Mouse (Mus musculus) heart, embryonic 16.5 days (tissue): Measurements from ENCODE around the gene Camta1. TPM values are rescaled to one million over a fixed set of nuclear protein-coding genes. Genes with fewer than 3 reads are reported as not detected.

Experiments used
- ATAC-seq: fragments of 200-750 bp; cut with Nextera tagmentation; replicated peaks from 2 replicates; pipeline ENCODE4 v1.8.0; 2017; ENCODE audit warnings: moderate number of reproducible peaks; ENCODE audit not compliant: insufficient read depth, low FRiP score; ENCODE audit errors: extremely low read depth
- H3K27ac ChIP-seq: fragments of 300-500 bp; sonication (generic); 2 replicates; pipeline ENCODE4 v1.5.1; 2014; ENCODE audit warnings: mild to moderate bottlenecking, low read length, control low read depth, moderate library complexity
- H3K27me3 ChIP-seq: fragments of 300-500 bp; sonication (generic); 2 replicates; pipeline ENCODE4 v1.6.1; 2014; ENCODE audit warnings: low read length, mixed read lengths; ENCODE audit not compliant: control insufficient read depth, insufficient read depth
- H3K36me3 ChIP-seq: fragments of 300-500 bp; sonication (generic); 2 replicates; pipeline ENCODE4 v1.6.1; 2014; ENCODE audit not compliant: control insufficient read depth, insufficient read depth
- H3K4me1 ChIP-seq: fragments of 300-500 bp; sonication (generic); 2 replicates; pipeline ENCODE4 v1.6.1; 2014; ENCODE audit warnings: low read length, mixed read lengths; ENCODE audit not compliant: control insufficient read depth, insufficient read depth
- H3K4me2 ChIP-seq: fragments of 300-500 bp; sonication (generic); 2 replicates; pipeline ENCODE4 v1.6.1; 2014; ENCODE audit warnings: low read depth, mild to moderate bottlenecking, control low read depth, low read length
- H3K4me3 ChIP-seq: fragments of 300-500 bp; sonication (generic); 2 replicates; pipeline ENCODE4 v1.5.1; 2014; ENCODE audit warnings: mild to moderate bottlenecking, control low read depth, low read length
- H3K9ac ChIP-seq: fragments of 300-500 bp; sonication (generic); 2 replicates; pipeline ENCODE4 v1.6.1; 2014; ENCODE audit warnings: low read length, control low read depth
- H3K9me3 ChIP-seq: fragments of 300-500 bp; sonication (generic); replicated peaks from 2 replicates; pipeline ENCODE4 v1.6.1; 2016; ENCODE audit warnings: low read length; ENCODE audit not compliant: control insufficient read depth
- WGBS: fragments of 180-500 bp; shearing (Covaris S2); extraction: QIAGEN DNeasy Blood & Tissue Kit; methylation state at CpG from one replicate; pipeline ENCODE4 v1.1.7; 2014; 5-methylcytosine and 5-hydroxymethylcytosine counted together
- polyA plus RNA-seq: library from polyadenylated mRNA; unstranded; fragments of >200 nt; fragmentation: Nextera tagmentation; extraction: Ambion mirVana; gene quantifications from 2 replicates; pipeline ENCODE4 v1.2.1, GENCODE M21; 2015

Camta1 gene
- polyA plus RNA-seq, 1 experiment from 2014 or later: 141 TPM

DNA sequence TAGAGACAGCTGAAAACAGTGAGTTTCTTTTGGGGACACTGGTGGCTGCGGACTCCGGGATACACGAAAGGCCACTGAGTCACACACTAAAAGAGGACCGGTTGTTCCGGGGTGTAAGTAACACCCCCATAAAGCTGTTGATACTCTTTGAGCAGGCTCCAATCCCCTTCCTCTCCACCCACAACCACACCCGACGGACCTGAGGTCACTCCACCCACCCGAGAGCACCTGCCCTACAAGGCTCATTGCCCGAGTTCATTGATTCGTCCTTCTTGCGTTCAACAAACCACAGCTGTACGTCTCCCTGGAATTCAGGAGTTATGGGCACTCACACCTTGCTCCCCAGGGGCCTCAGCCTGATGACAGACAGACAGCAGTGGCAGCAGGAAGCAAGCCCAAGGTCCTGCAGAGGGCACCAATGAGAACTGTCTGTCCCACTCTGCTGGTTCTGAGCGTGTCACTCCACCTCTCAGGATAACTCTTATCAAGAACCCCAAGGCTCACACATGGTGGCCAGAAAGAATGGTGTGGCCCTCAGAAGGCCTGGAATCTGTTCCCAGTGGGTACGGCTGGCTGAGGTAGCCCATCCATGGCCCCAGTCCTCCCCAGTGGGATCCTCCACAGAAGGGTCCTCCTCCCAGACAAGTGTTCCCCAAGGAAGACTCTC is 158.5 kb downstream of the Camta1 start:
- Histone ChIP-seq H3K4me1 (peaks cover 4% of the 10 kb centered on the region; the same call in 1 of the 2 replicates), H3K27me3 (no peaks in the 10 kb centered on the region), H3K36me3 (no peaks in the 10 kb centered on the region), H3K9me3 (no peaks in the 10 kb centered on the region), H3K4me2 (no peak overlapping the region), H3K9ac (no peak overlapping the region), H3K27ac (no peak overlapping the region), H3K4me3 (no peak overlapping the region)
- ATAC-seq: no peak
- 69% methylated on average over 14 of the region's 14 CpGs for WGBS

DNA sequence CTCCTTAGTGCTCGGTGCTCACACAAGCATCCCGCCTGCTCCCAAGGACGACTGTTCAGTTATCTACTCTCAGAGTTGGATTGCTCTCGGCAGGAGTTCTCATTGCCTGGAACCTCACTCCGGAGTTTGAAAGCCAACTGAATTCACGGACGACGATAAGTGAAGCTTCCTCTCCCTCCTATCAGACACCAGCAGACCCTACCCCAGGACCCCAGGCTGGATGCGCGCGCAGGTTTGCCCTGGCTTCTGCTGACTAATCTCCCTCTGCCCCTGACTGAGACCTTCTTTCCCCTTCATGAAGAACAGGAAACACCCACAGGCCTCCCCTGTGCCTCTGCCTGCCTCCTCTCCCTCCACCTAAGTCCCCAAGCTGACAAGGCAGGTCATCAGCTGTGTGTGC is 159.2 kb downstream of the Camta1 start:
- H3K27me3 ChIP-seq: no peaks in the 10 kb centered on the region

GRCm38 (mm10) chr4:151695984-151696383 is 165.7 kb downstream of the Camta1 start:
- Histone ChIP-seq H3K4me1 (no peaks in the 10 kb centered on the region), H3K4me2 (no peak overlapping the region), H3K9ac (no peak overlapping the region), H3K27me3 (no peaks in the 10 kb centered on the region), H3K4me3 (no peak overlapping the region), H3K9me3 (no peaks in the 10 kb centered on the region), H3K27ac (no peak overlapping the region), H3K36me3 (no peaks in the 10 kb centered on the region)
- 76% methylated on average over 11 of the region's 11 CpGs for WGBS
- no peak for ATAC-seq

More for the DNA sequence above, 159.2 kb downstream of the Camta1 start:
- Histone ChIP-seq H3K9me3 (no peaks in the 10 kb centered on the region), H3K27ac (no peak overlapping the region), H3K9ac (no peak overlapping the region), H3K4me2 (no peak overlapping the region), H3K4me3 (no peak overlapping the region), H3K36me3 (no peaks in the 10 kb centered on the region), H3K4me1 (peaks cover 4% of the 10 kb centered on the region; the same call in 1 of the 2 replicates)
- ATAC-seq: no peak
- WGBS: 69% methylated on average over 11 of the region's 11 CpGs

DNA sequence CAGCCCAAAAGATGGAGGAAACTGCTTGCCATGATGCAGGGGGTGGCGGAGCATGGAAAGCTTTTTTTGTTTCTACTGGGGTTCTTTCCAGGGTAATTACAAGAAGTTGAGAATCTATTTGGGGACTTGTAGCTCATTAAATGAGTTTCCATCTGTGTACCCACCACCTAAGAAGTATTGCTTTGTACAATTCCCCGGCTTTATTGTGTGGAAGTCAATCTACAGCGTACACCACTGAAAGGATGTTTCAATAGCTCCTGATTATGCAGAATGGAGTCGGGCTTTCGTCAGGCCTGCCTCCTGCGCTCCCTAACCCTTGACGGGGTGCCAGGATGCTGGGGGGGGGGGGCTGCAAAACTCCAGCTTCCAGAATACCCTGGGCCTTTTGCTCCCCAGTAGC is 167.1 kb downstream of the Camta1 start:
- no peak overlapping the region for H3K27ac ChIP-seq
- H3K27me3 ChIP-seq: no peaks in the 10 kb centered on the region
- no peaks in the 10 kb centered on the region for H3K4me1 ChIP-seq
- no peak for ATAC-seq
- no peaks in the 10 kb centered on the region for H3K36me3 ChIP-seq
- no peak overlapping the region for H3K4me2 ChIP-seq
- no peaks in the 10 kb centered on the region for H3K9me3 ChIP-seq
- WGBS: 89% methylated on average over 7 of the region's 7 CpGs
- H3K9ac ChIP-seq: no peak overlapping the region
- no peak overlapping the region for H3K4me3 ChIP-seq

GRCm38 (mm10) chr4:151694047-151694446 is 167.6 kb downstream of the Camta1 start:
- ATAC-seq: no peak
- Histone ChIP-seq H3K4me3 (no peak overlapping the region), H3K4me1 (no peaks in the 10 kb centered on the region), H3K27ac (no peak overlapping the region), H3K27me3 (no peaks in the 10 kb centered on the region), H3K9ac (no peak overlapping the region), H3K4me2 (no peak overlapping the region), H3K9me3 (no peaks in the 10 kb centered on the region), H3K36me3 (no peaks in the 10 kb centered on the region)
- 89% methylated on average over 3 of the region's 3 CpGs for WGBS

GRCm38 (mm10) chr4:151690041-151690440 is 171.6 kb downstream of the Camta1 start:
- Histone ChIP-seq H3K4me2 (no peak overlapping the region), H3K27ac (no peak overlapping the region)

DNA sequence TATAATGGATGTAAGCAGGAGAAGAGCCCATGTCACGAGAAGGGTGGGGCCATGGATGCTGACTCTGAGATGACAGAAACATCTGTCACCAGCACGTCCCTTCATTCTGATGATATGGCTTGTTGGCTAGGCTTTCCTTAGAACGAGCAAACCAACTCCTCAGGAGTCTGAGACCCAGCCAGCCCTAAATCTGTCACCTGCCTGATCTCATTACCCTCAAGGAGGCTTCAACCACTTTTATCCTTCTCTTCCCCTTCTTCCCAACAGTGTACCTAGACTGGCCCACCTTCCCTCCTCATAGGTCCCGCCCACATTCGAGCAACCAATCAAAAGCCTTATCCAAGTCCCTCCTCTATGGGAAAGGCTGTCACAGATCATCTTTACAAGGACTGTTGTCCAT is 173.5 kb downstream of the Camta1 start:
- Histone ChIP-seq H3K4me1 (no peaks in the 10 kb centered on the region), H3K27ac (no peak overlapping the region), H3K4me2 (no peak overlapping the region), H3K4me3 (no peak overlapping the region), H3K27me3 (no peaks in the 10 kb centered on the region), H3K9ac (no peak overlapping the region), H3K36me3 (no peaks in the 10 kb centered on the region), H3K9me3 (no peaks in the 10 kb centered on the region)
- ATAC-seq: no peak
- WGBS: 73% methylated on average over 5 of the region's 5 CpGs

More at GRCm38 (mm10) chr4:151690041-151690440, 171.6 kb downstream of the Camta1 start:
- no peak overlapping the region for H3K9ac ChIP-seq
- no peaks in the 10 kb centered on the region for H3K4me1 ChIP-seq
- no peaks in the 10 kb centered on the region for H3K36me3 ChIP-seq
- 84% methylated on average over 12 of the region's 12 CpGs for WGBS
- H3K27me3 ChIP-seq: no peaks in the 10 kb centered on the region
- H3K9me3 ChIP-seq: no peaks in the 10 kb centered on the region
- H3K4me3 ChIP-seq: no peak overlapping the region
- ATAC-seq: no peak

DNA sequence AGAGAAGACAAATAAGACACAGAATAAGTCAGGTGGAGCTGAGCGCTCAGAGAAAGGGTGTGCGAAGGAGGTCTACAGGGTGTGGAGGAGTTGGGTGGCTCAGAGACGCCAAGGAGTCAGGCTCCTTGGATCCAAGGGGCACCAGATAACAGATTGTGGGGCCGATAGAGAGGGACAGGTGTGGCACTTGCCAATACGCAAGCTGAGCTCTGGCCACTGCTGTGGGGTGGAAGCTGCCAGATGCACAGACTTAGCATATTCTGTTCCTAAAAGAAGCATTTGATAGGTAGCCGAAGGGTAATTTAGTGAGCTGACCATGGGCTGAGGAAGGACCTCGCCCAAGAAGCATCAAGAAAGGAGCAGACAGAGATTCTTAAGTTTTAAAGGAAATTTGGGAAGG is 177.1 kb downstream of the Camta1 start:
- H3K9ac ChIP-seq: no peak overlapping the region
- no peaks in the 10 kb centered on the region for H3K9me3 ChIP-seq
- no peaks in the 10 kb centered on the region for H3K36me3 ChIP-seq
- no peak for ATAC-seq
- H3K4me1 ChIP-seq: no peaks in the 10 kb centered on the region
- WGBS: 77% methylated on average over 7 of the region's 7 CpGs
- H3K4me2 ChIP-seq: no peak overlapping the region
- H3K4me3 ChIP-seq: no peak overlapping the region
- H3K27me3 ChIP-seq: no peaks in the 10 kb centered on the region
- no peak overlapping the region for H3K27ac ChIP-seq

DNA sequence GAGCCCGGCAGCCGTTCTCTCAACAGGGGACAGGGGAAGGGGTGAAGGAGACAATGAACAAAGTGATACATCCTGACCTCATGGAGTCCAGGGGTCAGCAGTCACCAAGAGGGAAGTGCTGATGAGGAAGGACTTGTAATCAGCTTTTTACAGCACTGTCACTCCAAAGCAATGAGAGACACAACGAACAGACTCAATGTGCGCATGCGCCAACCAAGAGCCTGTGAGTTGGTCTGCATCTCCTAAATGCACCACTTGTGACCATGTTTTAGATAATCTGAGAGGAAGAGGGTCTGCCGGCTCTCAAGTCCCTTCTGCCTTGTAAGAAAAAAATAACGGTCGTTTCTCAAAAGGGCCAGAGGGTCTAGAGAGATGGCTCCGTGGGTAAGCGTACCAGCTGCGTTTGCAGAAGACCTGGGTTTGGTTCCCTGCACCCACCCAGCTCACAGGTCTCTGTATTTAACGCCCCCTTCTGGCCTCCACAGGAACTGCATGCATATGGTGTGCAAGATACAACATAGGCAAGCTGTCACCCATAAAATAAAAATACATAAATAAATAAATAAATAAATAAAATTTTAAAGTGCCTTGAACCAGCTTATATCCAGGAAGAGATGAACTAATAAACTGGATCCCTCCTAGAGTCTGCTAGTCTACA is 178.7 kb downstream of the Camta1 start:
- 75% methylated on average over 12 of the region's 12 CpGs for WGBS
- Histone ChIP-seq H3K27me3 (no peaks in the 10 kb centered on the region), H3K4me2 (no peak overlapping the region), H3K4me1 (no peaks in the 10 kb centered on the region), H3K4me3 (no peak overlapping the region), H3K9ac (no peak overlapping the region), H3K36me3 (no peaks in the 10 kb centered on the region), H3K9me3 (peaks cover 3% of the 10 kb centered on the region), H3K27ac (no peak overlapping the region)
- no peak for ATAC-seq
